Mouse (Mus musculus) thymus, postnatal 14 days (tissue): ENCODE data around the gene Pde11a.

Experiments used
- DNase-seq: peaks from one replicate; pipeline ENCODE4 v3.0.0; 2021

Gene Pde11a

DNA sequence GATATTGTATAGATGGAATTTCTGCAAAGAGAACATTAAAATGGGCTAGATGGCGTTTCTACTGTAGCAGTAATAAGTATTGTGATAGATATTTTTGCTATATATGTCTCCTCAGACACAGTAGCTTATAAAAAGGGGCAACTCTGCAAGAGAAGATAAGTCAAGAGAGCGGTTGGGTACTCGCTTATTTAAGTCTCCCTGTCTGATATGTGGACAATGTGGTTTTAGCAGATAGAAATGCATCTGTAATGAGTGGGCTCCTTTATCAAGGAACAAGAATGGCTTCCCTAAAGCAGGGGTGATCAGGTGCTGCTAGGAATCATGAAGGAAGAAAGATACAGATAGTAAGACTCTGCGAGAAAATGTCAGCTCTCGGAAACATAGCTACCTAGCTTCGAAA is 18.2 kb downstream of the Pde11a start:
- no peak for DNase-seq

DNA sequence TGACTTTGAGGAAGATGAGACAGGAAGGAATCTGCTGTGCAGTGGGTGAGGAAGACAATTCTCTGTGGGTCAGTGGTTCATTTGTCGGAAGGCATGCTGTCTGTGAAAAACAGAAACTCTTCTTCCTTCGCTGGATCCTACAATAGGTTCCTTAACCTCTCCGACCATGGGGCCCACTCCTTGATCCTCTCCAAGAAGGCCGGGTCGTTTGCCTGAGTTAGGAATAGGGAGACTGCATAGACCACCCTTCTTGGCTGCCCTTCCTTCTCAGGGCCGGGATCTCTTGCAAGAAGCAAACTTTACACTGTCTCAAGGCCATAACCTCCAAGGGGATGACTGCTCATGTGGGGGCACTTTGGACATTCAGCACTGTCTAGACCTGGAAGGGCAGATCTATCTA is 19.3 kb downstream of the Pde11a start:
- no peak for DNase-seq

DNA sequence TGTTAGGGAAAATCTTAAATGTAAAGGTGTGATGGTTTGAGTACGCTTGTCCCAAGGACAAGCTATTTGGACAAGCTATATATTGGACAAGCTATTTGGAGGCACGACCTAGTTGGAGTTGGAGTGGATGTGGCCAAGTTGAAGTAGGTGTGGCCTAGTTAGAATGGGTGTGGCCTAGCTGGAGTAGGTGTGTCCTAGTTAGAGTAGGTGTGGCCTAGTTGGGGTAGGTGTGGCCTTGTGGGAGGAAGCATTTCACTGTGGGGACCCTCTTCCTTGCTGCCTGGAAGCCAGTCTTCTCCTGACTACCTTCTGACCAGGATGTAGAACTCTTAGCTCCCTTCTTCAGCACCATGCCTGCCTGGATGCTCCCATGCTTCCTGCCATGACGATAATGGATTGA is 50.9 kb downstream of the Pde11a start:
- DNase-seq, result no peak

DNA sequence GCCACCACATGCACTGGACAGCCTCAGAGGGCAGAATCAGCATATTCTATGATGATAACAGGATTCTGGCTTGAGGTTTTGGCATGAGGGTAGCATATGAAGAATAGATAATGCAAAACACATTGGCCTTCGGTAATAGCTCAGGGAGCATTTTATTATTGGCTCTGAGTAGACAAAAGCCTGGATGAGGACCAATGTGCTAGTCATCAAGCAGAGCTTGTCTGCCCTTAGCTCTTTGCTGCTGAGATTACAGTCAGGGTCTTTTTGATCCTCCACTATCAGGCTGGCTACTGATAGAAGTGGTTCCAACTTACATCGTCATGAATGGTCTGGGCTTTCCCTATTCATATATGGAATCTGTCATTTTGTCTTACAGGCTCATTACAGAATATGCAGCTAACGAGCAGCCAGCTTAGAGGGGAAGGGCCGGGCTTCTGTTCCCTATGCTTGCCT is 52.3 kb downstream of the Pde11a start:
- no peak for DNase-seq

DNA sequence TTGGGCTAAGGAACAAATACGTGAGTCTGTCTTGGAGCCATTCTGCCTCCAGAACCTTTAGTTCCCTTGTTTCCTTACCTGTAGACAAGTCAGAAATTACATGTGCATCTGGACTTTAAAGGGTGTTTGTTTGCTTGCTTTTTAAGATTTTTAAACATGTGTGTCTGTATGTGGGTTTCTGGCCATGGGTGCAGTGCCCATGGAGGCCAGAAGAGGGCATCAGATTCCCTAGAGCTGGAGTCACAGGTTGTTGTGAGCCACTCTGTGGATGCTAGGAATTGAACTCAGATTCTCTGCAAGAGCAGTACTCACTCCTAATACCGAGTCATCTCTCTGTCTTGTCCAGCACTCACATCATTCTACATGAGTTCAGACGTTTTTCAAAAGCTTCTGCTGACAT is 53.4 kb downstream of the Pde11a start:
- DNase-seq, result no peak

DNA sequence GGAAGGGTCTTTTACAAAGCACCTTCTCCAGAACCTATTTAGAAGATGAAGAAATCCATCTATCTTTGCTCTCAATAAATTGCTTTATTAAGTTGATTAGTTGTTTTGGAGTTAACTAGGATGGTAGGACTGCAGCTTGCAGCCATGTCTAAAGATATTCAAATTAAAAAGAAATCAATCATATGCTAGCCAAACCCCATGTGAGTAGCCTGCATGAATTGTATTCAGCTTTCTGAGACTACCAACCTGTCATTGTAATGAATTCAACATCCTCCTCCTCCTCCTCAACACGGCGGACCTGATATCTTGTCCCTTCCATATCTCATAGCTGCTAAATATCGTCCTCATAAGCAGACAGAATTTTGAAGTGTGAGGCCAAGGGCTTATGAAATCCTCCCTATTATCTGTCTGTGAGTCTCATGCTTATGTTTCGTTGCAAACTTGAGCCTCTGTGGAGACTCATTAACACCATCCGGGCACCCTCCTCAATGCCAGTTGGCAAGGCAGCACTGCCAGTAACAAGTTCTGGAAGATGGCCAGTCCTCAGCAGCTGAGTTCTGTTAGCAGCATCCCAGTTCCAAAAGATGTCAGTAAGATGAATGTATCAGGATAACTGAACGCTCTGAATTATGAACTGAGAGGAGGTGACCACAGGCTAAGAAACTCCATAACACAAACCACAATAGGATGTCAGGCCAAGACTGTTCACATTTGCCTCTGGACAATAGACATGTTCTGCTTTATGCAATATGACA is 55.0 kb downstream of the Pde11a start:
- no peak for DNase-seq

DNA sequence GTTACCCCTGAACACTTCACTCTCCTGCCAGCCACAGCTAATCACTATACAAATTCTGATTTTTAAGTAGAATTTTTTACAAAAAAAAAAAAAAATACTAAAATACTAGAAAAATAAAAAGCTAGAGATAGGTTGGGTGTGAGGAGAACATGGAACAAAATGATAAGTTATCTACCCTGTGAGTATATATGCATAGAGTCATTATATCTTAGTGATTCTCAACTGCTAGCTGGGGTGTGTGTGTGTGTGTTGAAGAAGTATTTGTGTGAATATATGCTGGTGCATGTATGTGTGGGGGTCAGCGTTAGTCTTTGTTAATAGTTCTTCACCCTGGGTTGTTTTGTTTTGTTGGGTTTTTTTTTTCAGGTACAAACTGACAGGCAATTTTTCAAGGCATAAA is 69.1 kb downstream of the Pde11a start:
- no peak for DNase-seq

DNA sequence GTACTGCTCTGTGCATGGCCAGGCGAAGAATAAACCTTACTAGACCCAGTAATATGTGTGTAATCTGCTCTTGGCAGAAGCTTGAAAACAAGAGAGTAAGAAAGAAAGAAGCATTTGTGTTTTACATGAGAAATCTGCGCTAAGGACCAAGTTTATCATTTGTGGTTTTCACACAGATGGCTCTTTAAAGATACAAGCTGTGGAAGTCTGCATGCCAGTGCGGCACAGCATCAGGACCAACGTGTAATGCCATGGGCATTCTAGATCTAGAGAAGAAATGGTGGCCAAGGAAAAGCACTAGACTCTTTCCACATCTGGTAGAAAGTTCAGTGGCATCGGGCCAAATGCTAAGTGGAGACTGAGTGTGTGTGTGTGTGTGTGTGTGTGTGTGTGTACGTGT is 71.2 kb downstream of the Pde11a start:
- DNase-seq, result no peak

DNA sequence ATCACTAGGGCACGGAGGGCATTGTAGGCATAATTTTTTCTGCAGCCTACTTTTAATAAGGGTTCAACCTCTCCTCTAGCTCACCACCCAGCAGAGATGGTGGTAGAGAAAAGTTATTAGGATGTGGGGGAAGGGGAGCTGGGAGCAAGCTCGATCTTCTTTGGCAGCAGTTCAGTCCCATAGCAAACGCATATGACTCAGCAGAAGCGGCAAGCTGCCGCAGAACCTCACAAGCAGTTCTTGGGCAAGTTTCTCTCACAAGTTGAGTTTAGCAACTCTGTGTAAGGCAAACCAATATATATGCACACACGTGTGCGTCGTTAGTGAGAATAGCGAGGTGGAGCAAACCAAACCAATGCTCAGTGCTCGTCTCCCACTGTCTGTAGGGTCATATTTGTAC is 72.0 kb downstream of the Pde11a start:
- DNase-seq, result no peak

DNA sequence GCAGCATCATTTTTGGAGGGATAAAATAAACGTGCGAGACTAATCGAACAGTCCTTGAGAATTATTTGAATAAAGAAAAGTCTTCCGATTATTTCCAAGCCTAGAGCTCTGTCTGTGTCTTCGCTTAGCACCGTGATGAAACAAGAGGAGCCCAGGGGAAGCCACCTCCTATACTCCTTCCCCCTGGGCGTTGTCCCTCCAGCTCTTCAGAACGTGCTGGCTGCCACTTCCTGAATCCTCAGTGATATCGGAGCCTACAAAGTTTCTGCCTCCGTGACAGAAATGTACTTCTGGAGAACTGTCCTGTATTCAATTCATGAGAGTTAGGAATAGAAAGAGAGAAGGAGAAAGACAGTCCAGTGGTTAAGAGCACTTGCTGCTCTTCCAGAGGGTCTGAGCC is 74.3 kb downstream of the Pde11a start:
- DNase-seq, result no peak

DNA sequence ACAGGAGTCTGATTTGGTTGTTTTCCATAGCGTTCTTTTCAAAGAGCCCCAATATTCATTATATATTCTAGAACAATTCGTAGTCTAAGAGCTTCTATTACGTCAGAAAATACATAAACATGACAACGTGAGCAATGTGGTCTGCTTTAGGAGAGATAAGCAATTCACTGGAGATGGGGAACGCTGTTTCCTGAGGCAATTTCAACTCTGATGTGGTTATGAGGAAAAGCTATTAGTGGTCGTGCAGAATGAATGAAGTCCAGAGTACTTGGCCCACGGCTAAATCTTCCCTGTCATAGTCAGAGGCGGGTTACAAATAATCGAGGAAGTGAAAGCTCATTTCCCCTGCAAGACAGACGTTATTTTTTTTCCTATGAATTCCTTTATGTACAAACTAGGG is 75.9 kb downstream of the Pde11a start:
- no peak for DNase-seq

DNA sequence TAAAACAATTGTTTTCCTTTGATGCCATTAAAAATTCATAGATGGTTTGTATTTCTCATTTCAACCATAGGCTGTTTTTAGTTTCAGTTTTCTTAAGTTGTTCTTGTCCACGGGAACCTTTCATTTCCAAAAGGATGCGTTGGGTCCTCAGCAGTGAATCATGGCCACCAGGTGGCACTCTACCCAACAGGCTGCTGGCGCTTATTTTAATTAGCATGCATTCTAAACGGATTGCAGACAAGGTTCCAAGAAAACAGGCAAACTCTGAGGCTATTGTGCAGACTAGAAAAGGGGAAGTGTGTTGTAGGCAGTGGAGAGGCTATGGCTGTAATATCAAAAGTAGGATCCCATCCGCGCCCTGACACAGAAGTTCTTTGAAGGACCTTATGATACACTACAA is 83.7 kb downstream of the Pde11a start:
- peak; percentile 56 for DNase-seq

DNA sequence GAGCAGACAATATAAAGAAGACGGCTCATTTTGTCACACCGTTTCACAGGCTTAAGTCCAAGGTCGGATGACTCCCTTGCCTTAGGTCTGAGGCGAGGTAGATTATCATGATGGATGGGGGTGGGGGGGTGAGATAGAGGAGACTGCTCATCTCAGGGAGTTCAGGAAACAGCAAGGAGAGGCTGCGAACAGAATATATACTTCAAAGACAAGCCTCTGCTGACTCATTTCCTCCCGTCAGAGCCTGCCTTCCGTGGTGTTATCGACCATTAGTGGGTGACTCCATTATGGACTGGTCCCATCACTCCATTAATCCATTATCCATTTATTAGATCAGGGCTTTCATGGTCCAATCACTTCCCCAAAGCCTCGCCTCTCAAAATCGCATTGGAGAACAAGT is 87.2 kb downstream of the Pde11a start:
- DNase-seq, result no peak

DNA sequence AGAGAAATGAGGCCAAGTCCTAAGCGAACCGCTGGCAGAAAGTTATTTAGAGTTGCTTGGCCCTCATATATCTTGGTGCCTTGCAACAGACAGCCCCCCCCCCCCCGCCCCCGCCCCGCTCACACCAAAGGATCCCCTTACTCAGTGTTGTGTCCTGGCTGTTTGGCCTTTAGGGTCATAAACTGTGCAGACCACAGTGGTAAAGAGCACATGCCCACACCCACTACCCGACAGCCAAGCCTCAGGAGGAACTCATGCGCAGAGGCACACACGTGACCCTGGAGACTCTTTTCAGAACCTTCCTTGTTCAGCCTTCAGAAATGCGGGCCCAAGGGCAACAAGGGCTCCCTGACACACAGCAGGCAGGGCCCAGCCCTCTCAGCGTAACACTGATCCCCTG is 90.3 kb downstream of the Pde11a start:
- DNase-seq, result no peak

DNA sequence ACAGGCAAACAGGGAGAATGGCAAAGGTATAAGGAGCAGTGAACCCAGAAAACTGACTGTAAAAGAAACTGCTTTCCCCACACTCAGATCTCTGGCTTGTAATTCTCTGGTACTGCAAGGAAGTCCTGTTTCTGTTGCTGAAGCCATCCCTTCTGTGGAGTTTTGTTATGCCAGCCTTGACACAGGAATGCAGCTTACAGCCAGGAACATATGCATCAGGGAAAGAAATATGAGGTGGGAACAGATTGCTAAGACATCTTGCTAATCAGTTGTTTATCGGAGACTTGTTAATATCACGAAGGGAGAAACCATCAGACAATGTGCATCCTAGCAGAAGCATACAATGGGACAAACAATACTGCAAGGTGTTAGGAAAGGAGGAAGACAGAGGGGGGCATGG is 99.4 kb downstream of the Pde11a start:
- no peak for DNase-seq

DNA sequence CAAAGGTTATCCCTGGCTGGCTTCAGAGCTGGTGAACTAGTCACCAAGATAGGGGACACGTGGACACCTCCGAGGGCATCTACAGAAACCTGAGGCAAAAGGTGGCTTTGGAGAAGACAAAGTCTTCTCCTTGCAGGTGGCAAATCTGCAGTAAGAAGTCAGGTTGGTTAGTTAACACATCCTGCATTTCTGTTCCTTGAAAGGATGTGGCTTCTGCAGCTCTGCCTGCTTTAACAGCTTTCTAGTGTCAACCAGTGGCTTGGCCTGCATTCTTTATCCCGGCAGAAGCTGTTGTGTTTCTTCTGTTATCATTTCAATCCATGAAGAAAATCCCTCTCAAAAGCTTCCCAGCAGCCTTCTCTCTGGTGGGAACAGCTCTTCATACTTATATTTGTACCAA is 100.1 kb downstream of the Pde11a start:
- peak; percentile 23 for DNase-seq

DNA sequence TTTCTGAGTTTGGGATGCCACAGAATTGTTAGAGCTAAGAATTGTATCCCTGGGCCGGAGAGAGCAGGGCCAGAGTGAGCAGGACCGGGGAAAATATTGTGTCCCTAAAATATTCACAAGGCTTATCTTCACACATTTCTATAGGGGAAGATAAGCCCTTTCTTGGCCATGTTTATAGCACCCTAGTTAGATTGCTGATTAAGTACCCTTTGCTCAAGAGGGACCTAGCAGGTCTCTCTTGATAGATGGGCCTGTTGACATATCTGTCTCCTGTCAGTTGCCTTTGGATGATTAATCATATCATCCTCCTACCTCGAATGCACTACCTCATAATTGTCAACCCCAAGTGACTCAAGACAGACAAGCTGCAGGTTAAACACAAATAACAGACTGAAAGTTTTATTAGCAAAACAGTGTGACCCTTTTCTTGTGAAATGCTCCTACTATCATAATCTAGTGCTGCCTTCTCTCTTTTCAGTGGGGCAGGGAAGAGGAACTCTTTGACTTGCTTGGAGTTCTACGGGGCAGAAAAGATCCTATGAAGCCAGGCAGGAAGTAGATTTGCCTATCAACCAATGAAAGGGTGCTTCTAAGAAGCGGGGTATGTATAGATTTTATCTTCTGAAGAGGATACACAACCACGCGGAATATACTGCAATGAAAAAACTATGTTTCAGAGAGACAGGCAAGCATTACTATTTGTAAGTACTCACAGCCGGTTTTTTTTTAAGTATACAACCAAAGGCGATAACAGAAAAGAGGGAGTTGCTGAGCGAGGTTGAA is 100.7 kb downstream of the Pde11a start:
- no peak for DNase-seq

DNA sequence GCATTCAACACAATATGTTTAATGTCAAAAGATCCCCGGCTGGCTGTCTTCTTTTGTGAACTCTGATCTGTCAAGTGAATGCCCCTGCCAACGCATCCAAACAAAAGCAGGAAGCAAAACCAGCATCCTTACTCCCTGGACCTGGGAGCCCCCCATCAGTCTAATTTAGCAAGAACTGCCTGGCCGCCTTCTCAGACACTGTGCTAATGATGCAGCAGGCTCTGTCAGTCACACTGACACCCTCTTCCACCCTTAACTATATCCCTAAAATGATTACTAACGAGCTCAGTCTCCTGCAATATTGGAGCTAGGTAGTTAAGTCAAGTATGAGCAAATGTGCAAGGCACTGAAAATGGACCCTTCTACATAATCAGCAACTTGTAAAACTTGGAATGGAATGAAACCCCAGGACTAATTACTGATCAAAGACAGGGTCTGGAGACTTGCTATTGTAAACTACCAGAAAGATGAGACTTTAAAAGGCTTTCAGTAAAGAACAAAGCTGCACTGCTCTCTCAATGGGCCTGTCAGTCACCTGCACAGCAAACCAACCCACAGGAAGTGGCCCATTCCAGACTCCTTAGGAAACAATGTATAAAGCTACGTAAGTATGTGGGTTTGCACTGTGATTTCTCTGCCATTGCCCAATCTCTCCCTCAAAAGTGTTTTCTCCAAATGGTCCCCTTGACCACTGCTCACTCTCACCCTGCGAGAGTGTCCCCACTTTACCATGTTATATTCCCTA is 118.0 kb downstream of the Pde11a start:
- peak; percentile 36 for DNase-seq

DNA sequence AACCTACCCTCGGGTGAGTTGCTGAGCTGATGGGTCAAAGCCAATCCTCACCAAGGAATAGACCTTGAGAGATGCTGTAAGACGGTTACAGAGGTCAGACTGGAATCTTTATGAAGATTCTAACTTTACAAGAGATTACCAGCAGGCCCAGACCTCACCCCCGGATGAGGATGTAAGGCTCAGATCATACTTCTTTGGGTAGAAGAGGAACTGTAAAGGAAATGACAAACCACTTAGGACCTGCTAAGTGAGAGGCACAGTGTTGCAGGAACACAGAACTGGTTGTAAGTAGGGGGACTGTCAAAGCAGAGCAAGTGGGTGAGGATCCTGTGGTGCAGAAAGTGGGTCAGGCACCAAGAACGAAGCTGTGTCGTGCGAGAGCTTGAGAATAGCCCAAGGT is 119.0 kb downstream of the Pde11a start:
- peak; percentile 49 for DNase-seq

DNA sequence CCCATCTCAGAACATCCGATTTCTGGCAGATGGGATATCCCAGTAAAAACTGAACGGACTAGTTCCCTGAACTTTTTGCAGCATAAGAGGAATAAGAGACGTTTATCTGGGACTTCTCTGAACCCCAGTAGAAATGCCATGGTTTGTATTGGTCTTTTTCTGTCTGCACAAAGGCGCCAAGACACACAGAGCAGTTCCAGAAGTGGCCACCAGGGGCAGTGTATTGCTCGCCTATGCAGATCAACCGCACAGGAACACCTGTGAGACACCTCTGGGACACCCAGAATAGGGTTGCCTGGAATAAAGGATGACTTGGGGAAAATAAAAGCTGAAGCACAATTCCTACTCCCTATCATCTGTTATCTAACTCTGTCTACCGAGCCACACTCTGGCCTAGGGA is 122.4 kb downstream of the Pde11a start:
- peak; percentile 76 for DNase-seq

DNA sequence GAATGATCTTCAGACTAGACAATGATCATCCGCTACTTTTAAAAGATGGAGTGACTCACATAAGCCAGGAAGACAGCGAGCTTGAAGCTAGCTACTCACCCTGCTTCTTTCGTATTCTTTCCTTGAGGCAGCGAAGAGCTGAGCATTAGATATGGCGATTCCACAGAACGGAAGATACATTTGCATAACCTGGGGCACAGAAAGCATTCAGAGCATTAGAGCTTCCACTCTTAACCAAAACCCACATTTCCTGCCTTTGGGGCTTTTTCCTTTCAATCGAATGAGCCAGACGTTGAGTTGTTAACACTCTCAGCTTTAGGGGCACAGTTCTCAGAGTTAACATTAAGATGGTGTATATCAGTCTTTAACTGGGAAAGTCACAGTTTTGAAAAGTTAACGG is 123.4 kb downstream of the Pde11a start:
- peak; percentile 49 for DNase-seq

DNA sequence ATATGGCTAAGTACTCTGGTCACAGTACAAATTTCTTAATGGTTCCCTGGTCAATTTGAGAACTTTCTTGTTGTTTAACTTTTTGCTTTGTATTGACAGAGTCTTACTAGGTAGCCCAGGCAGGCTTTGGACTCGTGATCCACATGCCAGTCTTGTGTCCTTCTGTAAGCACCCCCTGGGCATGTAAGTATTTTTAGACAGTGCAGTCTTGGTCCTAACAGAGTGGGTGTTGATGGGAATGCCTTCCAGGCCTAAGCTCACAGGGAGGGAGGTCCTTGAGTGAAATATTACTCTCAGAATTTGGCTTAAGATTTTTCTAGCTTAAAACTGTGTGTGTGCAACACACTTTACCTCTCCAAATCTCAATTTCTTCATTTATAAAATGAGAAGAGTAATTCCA is 153.4 kb downstream of the Pde11a start:
- no peak for DNase-seq

DNA sequence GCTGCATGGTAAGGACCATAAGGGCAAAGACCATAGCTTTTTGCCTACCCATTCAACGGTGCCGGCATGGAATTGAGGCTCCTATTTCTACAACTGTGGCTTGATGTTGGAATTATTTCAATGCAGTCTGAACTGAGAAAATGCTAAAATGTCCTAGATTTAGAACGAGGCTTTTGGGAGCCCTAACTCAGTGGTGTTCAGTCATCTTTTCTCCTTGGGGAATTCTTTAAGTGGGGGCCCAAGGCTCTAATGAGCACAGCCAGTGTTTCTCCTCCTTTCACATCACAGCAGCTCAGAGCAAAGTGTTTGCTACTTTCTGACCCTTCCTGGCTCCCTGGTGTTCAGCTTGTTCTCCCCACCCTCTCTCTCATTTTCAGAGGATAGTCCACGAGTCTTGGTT is 175.8 kb downstream of the Pde11a start:
- DNase-seq, result no peak

DNA sequence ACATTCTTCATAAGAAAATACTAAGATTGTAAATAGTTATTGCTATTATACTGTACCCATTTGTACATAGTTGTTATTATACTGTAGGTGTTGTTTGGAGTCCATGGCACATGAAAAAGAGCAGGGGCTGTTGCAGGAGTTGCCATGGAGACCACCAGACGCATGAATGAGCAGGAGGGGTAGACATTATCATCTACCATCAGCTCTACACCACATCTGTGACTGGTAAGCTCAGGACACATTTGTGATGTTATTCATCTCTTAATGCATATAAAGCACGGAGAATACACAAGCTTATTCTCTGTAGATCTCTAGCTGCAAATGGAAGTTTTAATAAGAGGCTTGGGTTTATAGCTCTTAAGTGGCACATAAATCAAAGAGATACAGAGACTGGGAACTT is 179.6 kb downstream of the Pde11a start:
- no peak for DNase-seq
